Mouse (Mus musculus) neutrophil, adult 65 days (primary cell): ENCODE data around the gene Rnf182. TPM values are rescaled to one million over a fixed set of nuclear protein-coding genes. Genes with fewer than 3 reads are reported as not detected.

Source experiments
- total RNA-seq: library from RNA; stranded (reverse); gene quantifications from 2 replicates; pipeline ENCODE4 v1.2.4, GENCODE M21; 2023

Gene Rnf182
- not detected in 2 replicates for total RNA-seq

DNA sequence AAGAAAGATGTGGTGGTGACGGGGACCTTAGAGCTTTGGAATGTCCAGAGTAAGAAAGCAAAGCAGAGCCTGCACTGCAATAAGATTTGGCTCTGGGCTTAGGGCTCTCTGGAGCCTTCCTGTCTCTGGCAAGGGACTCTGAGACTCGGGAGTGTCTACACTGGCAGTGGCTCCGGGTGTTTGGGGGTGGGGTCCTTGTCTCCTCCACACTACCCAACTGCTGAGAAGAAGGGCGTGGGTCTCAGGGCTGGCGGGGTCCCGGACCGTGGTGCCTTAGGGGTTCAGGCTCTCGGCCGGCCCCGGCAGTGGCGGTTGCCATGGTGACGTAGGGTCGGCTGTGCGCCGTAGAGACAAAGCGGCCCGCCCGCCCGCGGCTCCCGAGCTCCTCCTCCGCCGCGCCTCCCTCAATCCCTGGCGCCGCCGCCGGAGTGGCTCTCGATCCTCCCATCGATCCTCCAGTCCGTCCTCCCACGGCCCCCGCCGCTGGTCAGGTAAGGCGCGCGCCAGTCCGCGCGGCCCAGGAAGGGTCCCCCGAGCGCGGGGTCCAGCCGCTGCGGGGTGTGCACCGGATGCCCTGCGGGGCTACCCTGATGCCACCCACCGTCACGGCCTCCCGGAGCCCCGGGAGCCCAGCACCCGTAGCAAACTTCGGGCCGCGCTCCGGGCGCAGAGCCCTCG lies at the start of gene Rnf182:
Gene Rnf182 (plus strand): TSS at position 134 of the 678 bp plus-strand sequence.

Other genes starting within 250 kb of the Rnf182 start
- gene Nol7, start 217.3 kb upstream of the Rnf182 start, total RNA-seq, result 43.5 and 52.0 TPM in 2 replicates
- gene Ranbp9, start 134.4 kb upstream of the Rnf182 start, total RNA-seq, result 120 and 137 TPM in 2 replicates
- gene Mcur1, start 55.5 kb upstream of the Rnf182 start, total RNA-seq, result 17.3 and 18.2 TPM in 2 replicates
- gene Cd83, start 169.1 kb downstream of the Rnf182 start, total RNA-seq, result 6.2 and 11.9 TPM in 2 replicates